Mouse (Mus musculus) left cerebral cortex, adult 9 months (tissue): ENCODE data around the gene Scamp3.
A peak's percentile ranks its signal among the peaks of the same experiment; 100 is the strongest.

Source experiments
- DNase-seq, 2 experiments: peaks; one replicate each; pipeline ENCODE4 v3.0.0; 2022; ENCODE audit warnings: low spot score in 2 of 2

Scamp3 gene

DNA sequence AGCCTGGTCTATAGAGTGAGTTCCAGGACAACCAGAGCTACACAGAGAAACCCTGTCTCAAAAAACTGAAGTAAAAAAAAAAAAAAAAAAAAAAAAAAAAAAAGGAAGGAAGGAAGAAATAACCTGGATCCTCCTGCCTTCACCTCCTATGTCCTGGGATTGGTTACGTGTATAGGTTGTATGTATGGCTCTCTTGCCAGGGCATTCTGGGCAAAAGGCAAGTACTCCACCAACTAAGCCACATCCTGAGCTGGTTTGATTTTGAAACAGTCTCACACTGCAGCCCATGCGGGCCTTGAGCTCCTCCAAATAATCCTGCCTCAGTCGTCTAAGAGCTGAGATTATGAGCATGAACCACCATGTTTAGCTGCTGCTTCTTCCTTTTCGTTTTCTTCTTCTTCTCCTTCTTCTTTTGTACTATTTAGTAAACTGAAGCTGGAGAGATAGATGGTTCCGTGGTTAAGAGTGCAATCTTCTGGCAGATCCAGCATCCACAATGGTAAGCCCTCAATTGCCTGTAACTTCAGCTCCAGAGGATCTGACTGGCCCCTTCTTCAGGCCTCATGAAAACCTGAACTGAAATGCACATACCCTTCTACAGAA is 13.5 kb upstream of the Scamp3 start:
- DNase-seq, result no peak

DNA sequence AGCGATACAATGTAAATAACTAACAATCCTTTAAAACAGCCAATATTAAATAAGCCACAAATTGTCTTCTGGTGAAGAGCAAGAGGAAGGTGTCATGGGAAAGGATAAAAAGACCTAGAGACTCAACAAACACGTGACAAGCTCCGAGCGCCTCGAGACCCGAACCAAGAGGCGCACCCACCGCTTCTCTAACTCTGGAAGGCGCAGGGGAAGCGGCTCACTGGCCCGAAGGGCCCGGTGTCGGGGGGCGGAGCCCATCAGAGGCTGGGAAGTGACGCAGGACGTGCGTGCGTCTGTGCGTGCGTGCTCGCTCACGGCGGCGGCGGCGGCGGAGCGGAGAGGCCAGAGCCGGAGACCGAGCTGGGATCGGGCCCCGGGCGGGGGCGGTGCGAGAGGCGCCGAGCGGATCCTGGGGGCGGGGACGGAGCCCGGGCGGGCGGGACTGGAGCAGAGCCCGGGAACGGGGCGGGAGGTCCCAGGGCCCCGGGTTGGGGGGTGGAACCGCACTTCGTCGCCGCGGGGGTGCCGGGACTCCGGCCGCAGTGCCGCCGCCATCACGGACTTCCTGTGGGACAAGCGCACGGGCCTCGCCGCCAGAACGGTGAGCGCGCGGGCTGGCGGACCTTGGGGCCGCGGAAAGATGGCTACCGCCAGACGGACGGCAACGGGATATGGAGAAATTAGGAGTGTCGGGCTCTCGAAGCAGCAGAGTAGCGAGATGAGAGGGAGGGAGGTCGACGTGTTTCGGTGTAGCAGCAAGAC is 12.6 kb upstream of the Scamp3 start, which contains the start of gene Clk2:
Gene Clk2 (plus strand): TSS at position 290 of the 762 bp plus-strand sequence.
- peak; percentile 84 to 93 for DNase-seq

DNA sequence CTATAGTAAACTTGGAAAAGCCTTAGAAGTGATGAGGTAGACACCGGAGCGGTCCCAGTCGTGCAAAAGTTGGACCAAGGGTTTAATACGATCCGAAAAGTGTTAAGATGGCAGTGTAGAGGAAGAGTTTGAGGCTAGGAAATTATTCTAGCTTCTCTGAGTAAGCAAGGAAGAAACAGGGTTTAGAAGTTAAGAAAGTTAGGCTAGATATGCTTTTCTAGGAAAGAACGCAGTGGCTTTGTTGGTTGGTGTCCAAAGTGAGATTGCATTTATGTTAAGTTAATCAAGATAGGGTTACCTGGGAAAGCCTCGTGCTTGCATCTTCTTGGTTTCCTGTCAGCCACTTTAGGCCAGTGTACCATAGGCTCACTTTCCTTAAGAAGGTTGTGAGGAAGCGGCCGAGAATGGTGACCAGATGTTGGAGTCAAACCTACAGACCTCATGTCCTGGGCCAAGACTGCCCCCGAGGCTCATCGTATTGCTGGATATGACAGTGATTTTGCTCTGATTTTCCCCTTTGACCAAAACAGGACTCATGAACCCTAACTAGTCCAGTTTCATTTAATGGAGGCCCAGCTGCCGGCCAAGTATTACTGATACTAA is 11.9 kb upstream of the Scamp3 start:
- no peak for DNase-seq

DNA sequence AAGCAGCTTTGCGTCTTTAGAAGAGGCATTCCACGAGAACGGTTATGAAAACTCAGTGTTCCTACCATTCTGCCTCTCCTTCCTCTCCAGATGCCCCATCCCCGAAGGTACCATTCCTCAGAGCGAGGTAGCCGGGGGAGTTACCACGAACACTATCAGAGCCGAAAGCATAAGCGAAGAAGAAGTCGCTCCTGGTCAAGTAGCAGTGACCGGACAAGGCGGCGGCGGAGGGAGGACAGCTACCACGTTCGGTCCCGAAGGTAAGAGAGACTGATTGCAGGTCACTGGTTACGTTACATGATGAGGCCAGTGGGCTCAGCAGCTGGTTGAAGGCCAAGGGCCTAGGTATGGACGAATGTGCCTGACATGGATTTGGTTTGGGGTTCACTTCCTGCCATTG is 10.3 kb upstream of the Scamp3 start:
- DNase-seq, result no peak

DNA sequence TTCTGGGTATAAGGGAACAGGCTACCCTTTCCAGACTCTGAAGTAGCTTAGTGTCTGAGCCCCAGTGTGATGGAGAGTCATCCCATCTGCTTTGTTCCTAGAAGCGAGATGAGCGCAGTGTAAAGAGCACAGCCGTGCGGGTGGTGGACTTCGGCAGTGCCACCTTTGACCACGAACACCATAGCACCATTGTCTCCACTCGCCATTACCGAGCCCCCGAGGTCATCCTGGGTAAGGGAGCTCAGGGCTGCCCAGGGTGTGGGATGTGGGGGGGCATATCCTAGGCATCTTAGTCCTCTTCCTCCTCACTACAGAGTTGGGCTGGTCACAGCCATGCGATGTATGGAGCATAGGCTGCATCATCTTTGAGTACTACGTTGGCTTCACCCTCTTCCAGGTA is 2.4 kb upstream of the Scamp3 start:
- no peak for DNase-seq

DNA sequence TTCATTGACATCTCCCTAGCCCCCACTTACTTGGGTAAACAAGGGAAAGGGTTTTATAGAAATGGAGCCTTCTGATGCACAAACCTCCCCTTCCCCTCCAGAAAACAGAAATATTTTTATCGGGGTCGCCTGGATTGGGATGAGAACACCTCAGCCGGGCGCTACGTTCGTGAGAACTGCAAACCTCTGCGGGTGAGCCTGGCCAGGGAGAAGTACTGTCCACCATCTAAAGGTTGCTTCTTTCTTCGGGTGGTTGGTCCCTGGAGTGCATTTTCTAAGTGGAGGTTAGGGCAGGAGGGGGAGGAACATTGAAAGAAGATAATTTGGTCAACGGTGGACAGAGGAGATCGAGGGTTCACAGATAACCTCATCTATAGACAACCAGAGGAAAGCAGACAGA is 1.7 kb upstream of the Scamp3 start:
- DNase-seq, result no peak

DNA sequence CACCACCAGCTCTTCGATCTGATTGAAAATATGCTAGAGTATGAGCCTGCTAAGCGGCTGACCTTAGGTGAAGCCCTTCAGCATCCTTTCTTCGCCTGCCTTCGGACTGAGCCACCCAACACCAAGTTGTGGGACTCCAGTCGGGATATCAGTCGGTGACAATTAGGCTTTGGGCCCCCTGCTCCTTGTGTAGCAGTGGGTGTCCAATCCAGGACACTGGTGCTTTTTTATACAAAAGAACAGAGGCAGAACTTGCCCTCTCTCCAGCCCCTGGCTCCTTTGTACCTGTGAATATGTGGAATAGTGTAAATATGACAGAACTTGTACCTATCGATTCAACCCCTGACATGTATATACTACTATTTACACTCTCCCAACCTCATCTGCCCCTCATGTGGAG is 852 bp upstream of the Scamp3 start:
- DNase-seq, result no peak

DNA sequence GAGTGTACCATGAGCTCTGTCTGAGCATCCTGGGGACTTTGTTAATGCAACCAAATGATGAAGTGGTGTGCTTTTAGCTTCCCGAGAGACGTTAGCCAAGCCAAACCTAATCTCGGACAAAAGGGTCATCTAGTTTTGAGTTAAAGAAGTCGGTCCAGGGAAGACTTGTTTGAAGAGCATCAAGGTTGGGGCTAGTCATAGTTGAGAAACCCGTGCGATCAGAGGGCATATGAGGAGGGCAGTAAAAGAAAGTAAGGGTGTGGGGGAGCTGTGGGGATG is 773 bp downstream of the Scamp3 start:
- no peak for DNase-seq

DNA sequence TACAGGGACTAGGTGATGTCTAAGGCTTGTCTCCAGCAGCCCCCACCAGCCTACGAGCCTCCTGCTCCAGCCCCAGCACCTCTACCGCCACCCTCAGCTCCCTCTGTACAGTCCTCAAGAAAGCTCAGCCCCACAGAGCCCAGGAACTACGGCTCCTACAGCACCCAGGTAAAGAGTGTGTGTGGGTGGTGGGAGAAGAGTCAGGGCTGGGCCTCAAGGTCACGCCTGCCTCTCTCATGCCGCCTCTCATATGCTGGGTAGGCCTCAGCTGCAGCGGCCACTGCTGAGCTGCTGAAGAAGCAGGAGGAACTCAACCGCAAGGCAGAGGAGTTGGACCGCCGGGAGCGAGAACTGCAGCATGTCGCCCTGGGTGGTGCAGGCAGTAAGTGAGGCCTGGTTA is 1.8 kb downstream of the Scamp3 start:
- DNase-seq, result no peak

DNA sequence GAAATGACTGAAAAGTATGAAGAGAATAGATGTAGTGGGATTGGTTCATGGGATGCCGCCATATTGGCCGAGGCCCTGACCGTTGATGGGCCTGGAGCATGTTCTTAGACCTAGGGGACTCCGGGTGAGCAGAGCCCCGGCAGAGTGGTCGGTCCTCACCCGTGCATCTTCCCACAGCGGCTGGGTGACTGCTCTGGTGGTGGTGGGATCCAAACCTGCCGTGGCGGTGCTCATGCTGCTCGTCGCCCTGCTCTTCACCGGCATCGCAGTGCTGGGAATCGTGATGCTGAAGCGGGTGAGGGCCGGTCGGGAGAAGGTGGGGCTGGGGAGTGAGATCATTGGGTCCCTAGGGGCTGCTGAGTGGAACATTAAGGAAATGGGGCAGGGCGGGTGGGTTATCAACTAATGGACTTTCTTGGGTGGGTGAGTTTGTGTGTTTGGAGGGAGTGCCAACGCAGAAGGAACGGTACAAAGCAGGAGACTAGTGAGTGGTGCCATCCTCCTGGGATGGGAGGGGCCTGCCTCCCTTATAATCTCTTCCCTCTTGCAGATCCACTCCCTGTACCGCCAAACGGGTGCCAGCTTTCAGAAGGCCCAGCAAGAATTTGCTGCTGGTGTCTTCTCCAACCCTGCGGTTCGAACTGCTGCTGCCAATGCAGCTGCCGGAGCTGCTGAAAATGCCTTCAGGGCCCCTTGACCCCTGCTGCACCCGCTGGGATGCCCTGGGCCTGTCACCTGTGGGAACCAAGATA is 4.7 kb downstream of the Scamp3 start:
- no peak for DNase-seq

DNA sequence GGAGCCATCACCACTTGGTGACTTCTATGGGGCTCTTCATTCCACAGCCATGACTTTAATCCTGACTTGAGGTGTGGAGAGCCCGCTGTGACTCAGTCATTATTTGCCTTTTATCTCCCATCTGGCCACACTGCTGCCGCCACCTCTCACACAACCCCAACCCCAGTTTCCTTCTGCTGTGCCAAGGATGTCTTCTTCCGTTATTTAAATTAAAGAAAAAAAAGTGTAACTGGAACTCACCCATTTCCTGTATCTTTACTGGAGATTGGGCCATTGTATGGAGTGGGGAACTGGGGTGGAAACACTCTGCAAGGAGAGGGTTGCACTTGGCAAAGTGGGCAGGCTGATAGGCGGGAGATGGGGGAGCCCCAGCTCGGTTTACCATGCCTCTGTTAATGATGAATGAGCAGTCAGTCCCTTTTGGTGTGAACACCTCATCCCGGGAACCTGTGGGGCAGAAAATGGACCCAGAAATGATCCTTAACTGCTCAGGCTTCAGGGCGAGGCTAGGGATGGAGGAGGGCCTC is 5.3 kb downstream of the Scamp3 start:
- no peak for DNase-seq

DNA sequence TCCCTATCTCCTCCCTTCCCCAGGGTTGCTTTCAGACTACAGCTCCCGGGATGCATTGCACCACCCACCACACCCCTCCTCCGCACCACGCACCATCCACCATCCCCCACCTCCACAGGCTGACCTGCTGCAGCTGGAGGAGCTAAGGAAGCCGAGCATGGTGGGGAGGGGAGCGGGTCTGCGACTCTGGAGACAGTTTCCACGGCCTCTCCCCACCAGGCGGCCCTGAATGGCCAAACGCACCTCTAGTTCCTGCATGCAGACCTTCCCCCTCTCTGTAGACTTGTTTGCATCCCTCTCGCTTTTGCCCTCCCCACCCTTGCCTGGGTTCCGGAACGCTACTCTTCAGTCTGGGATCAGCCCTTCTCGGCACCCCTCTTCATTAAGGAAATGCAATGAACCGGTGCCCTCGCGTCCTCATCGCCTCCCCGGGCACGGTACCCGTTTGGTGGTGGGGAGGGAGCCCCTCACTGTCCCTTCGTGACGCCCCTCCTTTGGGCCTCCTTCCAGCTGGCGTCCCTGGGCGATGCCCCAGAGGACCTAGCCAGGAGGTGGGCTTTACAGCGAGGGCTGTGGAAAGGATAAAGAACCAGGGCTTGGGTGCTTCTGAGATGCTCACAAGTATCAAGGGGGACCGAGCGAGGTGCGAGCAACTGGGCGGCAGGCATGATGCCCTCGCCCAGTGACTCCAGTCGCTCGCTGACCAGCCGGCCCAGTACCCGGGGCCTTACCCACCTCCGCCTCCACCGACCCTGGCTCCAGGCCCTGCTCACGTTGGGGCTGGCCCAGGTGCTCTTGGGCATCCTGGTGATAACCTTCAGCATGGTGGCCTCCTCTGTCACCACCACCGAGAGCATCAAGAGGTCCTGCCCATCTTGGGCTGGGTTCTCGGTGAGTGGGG is 6.0 kb downstream of the Scamp3 start, which contains the start of gene Fam189b:
Gene Fam189b (plus strand): TSS at position 86 of the 901 bp plus-strand sequence.
- DNase-seq, result peak; percentile 85 to 94

DNA sequence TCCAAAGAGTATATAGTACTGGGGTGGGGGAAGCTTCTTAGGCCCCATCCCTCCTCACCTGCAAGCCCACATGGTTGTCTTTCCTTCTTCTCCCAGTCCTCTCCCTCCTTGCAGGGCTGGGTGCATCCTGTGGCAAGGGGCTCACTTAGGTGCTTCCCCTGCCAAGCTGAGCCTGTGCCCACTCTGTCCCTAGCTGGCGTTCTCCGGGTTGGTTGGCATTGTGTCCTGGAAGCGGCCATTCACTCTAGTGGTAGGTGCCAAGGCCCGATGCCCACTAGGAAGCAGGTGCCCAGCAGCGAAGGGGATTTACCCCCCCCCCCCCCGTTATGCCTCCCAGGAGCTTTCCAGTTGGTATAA is 6.7 kb downstream of the Scamp3 start:
- DNase-seq, result no peak

DNA sequence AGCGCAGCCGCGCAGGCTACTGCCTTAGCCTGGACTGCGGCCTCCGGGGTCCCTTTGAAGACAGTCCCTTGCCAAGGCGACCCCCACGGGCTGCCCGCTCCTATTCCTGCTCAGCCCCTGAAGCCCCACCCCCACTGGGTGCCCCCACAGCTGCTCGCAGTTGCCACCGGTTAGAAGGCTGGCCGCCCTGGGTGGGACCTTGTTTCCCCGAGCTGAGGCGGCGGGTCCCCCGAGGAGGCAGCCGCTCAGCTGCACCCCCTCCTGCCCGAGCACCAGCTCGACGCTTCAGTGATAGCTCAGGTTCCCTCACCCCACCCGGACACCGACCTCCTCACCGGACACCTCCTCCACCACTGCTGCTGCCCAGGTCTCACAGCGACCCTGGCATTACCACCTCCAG is 9.9 kb downstream of the Scamp3 start:
- no peak for DNase-seq

DNA sequence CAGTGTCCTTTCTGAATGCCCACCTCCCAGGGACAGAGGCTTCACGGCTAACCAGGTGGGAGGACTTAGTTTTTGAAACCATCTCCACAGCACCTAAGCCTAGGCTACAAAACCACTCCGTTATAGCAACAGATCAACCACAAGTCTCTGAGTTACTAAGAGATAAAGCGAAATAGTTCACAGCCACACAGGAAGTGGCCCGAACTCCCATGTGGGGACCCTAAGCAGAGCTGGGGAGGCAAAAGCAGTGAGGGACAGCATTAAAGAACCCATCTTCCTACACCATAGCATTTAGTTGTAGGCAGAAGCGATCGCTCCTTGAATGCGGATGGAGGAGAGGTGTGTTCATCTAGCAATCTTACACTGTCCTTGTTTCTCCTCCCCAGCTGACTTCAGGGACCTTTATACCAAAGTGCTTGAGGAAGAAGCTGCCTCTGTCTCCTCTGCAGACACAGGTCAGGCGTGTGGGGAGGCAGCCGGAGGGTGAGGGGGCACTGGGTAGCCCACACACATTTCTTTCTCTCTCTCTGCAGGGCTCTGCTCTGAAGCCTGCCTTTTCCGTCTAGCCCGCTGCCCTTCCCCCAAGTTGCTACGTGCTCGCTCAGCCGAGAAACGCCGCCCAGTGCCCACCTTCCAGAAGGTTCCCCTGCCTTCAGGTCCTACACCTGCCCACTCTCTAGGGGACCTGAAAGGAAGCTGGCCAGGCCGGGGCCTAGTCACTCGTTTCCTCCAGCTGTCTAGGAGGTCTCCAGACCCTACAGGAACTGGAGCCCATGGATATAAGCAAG is 10.6 kb downstream of the Scamp3 start:
- DNase-seq, result no peak

DNA sequence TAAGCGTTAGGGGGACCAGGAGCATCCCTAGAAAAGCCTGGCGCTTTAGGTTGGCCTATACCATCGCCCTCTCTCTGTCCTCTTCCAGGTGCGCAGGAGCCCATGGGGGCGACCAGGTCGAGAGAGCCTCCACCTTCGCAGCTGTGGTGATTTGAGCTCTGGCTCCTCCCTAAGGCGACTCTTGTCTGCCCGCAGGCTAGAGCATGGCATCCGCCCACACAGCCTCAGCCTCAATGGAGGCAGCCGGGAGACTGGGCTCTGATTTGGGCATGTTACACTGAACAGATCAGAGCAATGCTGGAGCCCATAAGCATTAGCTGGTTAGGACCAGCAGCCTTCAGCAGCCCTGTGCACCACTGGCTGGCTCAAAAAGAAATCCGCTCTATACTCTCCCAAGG is 11.2 kb downstream of the Scamp3 start:
- DNase-seq, result no peak

DNA sequence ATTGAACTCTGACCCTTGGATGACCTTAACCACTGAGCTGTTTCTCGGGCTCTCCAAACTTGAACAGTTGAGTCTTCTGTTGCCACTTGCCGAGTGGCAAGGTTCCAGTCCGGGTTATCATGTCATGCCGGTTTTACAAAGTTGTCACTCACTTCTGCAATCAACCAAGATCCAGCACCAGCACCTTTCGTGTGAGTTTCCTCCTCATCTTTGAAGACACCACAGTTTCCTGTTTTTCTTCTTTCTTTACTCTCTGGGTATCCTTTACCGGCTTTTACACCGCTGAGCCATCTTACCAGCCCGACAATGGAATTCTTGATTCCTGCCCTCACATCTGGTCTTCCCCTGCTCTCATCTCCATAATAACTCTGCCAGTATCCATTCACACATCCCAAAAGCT is 13.2 kb downstream of the Scamp3 start:
- DNase-seq, result no peak

DNA sequence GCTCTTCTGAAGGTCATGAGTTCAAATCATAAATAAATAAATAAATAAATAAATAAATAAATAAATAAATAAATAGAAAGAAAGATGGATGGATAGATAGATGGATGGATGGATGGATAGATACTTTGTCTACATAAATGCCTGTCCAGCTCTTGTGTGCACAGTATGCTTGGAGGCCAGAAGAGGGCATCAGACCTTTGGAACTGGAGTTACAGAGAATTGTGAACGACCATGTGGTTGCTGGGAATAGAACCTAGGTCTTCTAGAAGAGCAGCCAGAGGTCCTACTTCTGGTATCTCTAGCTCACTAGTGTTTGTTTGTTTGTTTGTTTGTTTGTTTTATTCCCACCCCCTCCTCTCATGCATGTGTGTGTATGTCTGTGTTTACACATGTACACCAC is 16.1 kb downstream of the Scamp3 start:
- DNase-seq, result no peak

DNA sequence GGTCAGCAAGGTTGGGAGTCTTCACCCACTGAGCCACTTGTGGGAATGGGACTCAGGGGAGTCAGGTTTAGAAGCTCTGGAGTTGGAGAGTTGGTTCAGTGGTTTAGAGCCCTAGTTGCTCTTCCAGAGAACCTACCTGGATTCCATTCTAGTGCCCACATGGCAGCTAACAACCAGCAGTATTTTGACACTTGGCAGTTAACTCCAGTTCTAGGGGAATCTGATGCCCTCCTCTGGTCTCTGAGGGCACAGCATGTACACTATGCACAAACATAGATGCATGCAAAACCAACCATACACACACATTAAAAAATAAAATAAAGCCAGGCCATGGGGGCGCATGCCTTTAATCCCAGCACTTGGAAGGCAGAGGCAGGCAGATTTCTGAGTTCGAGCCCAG is 16.6 kb downstream of the Scamp3 start:
- no peak for DNase-seq

DNA sequence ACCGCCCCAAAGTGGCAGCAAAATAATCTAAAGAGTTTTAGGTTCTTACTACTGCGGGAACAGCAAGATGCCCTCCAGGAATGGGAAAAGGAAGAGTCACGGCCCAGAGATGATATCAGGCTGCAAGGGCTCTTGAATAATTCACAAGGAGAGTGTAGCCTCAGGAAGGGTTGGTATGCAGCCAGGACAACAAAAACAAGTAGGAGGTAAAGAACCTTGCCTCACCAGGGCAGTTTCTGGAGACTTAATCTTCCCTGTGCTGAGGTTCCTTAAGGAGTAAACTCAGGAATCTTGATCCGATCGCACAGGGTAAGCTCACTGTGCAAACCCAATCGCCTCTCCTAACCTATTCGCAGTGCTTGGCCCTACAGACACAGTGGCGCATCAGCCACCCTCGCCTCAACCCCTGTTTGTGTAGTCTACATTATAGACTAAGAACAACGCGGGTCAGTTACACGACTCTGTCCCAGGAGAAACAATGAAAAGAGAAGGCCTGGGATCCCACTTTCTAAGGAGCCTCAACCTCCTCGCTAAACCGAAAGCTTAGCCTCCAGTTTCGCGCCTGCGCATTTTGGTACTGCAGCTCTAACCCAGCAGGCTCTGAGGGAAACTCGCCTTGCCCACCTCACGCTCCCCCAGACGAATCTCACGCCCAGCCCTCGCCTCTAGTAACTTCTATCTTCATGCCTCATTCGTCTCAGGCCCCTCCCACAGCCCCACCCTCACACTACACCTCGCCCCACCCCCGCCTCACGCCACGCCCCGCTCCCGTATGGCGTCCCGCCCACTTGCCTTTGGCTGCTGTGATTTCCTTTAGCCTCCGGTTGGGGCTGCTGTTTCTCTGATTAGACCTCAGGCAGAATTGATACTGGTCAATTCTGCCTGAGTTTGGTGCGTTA is 19.0 kb downstream of the Scamp3 start:
- peak; percentile 75 to 87 for DNase-seq
